Mouse (Mus musculus) embryonic facial prominence, embryonic 11.5 days (tissue): ENCODE measurements around the gene Proser3. TPM values are rescaled to one million over a fixed set of nuclear protein-coding genes. Genes with fewer than 3 reads are reported as not detected.

Source experiments
- ATAC-seq: fragments of 200-750 bp; cut with Nextera tagmentation; replicated peaks from 2 replicates; pipeline ENCODE4 v1.8.0; 2017; ENCODE audit warnings: low read depth; ENCODE audit not compliant: insufficient number of reproducible peaks, low FRiP score, low TSS enrichment
- DNase-seq: peaks from one replicate; pipeline ENCODE4 v3.0.0-alpha.2; 2015; ENCODE audit warnings: low spot score
- H3K27ac ChIP-seq: fragments of 300-500 bp; sonication (generic); replicated peaks from 2 replicates; pipeline ENCODE4 v1.5.1; 2014; ENCODE audit warnings: mild to moderate bottlenecking, low read depth, low read length, control low read depth
- H3K27me3 ChIP-seq: fragments of 300-500 bp; sonication (generic); 2 replicates; pipeline ENCODE4 v1.6.1; 2014; ENCODE audit warnings: mild to moderate bottlenecking, low read length, moderate library complexity, mixed read lengths; ENCODE audit not compliant: control insufficient read depth, insufficient read depth
- H3K36me3 ChIP-seq: fragments of 300-500 bp; sonication (generic); replicated peaks from 2 replicates; pipeline ENCODE4 v1.6.1; 2014; ENCODE audit warnings: low read depth, mild to moderate bottlenecking, low read length, moderate library complexity, mixed read lengths; ENCODE audit not compliant: control insufficient read depth, insufficient read depth
- H3K4me1 ChIP-seq: fragments of 300-500 bp; sonication (generic); 2 replicates; pipeline ENCODE4 v1.6.1; 2014; ENCODE audit warnings: low read length, mixed read lengths; ENCODE audit not compliant: control insufficient read depth, insufficient read depth
- H3K4me2 ChIP-seq: fragments of 300-500 bp; sonication (generic); 2 replicates; pipeline ENCODE4 v1.6.1; 2014; ENCODE audit warnings: low read depth, mild to moderate bottlenecking, control low read depth, low read length, moderate library complexity
- H3K4me3 ChIP-seq: fragments of 300-500 bp; sonication (generic); 2 replicates; pipeline ENCODE4 v1.5.1; 2014; ENCODE audit warnings: low read depth, low read length, control low read depth
- H3K9ac ChIP-seq: fragments of 300-500 bp; sonication (generic); replicated peaks from 2 replicates; pipeline ENCODE4 v1.6.1; 2014; ENCODE audit warnings: mild to moderate bottlenecking, control low read depth, low read length
- H3K9me3 ChIP-seq: fragments of 300-500 bp; sonication (generic); replicated peaks from 2 replicates; pipeline ENCODE4 v1.6.1; 2016; ENCODE audit warnings: mild to moderate bottlenecking, low read length, inconsistent platforms, mixed read lengths; ENCODE audit not compliant: control insufficient read depth
- WGBS: fragments of 180-500 bp; shearing (Covaris S2); extraction: QIAGEN DNeasy Blood & Tissue Kit; methylation state at CpG from one replicate; pipeline ENCODE4 v1.1.7; 2014; 5-methylcytosine and 5-hydroxymethylcytosine counted together
- polyA plus RNA-seq: library from polyadenylated mRNA; unstranded; fragments of >200 nt; fragmentation: Nextera tagmentation; extraction: Ambion mirVana; gene quantifications from 2 replicates; pipeline ENCODE4 v1.2.1, GENCODE M21; 2014

Gene Proser3
- polyA plus RNA-seq, 1 experiment from 2014 or later: 13.0 TPM

DNA sequence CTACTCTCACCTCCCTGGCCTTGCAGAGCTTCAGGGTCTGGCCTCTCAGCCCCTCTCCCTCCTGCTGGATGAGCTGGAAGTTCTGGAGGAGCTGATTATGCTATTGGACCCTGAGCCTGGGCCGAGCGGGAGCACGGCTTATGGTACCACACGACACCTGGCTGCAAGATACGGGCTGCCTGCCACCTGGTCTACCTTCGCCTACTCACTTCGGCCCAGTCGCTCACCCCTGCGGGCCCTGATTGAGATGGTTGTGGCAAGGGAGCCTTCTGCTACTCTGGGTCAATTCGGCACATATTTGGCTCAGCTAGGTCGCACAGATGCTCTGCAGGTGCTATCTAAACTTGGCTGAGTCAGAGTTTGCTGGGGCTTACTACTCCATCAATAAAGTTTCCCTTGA is 15.5 kb upstream of the Proser3 start:
- H3K36me3 ChIP-seq: peaks cover 13% of the 10 kb centered on the region

DNA sequence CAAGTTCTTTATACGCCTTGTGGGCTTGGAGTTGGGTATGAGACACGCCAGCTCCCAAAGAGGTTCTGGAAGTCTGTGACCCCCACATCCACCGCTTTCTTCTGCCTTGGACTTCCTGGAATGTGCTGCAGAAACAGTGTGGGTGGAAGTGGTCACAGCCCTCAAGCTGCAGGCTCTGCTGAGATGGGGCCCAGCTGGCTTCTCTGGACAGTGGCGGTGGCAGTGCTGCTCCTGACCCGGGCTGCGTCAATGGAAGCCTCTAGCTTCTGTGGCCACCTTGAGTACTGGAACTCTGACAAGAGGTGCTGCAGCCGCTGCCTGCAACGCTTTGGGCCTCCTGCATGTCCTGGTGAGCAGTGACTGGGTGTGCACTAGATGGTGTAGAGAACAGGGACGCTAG is 13.9 kb upstream of the Proser3 start:
- peaks cover 8% of the 10 kb centered on the region for H3K36me3 ChIP-seq
- H3K27ac ChIP-seq: no peak overlapping the region
- no peak overlapping the region for H3K9ac ChIP-seq
- no peaks in the 10 kb centered on the region for H3K4me1 ChIP-seq
- no peak for DNase-seq
- 84% methylated on average over 9 of the region's 9 CpGs for WGBS
- no peak overlapping the region for H3K4me3 ChIP-seq
- no peaks in the 10 kb centered on the region for H3K27me3 ChIP-seq
- no peak for ATAC-seq
- H3K4me2 ChIP-seq: no peak overlapping the region
- H3K9me3 ChIP-seq: no peaks in the 10 kb centered on the region

More for the DNA sequence above, 15.5 kb upstream of the Proser3 start:
- H3K4me1 ChIP-seq: no peaks in the 10 kb centered on the region
- H3K4me3 ChIP-seq: no peak overlapping the region
- no peak overlapping the region for H3K27ac ChIP-seq
- DNase-seq (no peak), ATAC-seq (no peak)
- no peak overlapping the region for H3K9ac ChIP-seq
- no peak overlapping the region for H3K4me2 ChIP-seq
- 94% methylated on average over 11 of the region's 11 CpGs for WGBS
- H3K9me3 ChIP-seq: no peaks in the 10 kb centered on the region
- H3K27me3 ChIP-seq: no peaks in the 10 kb centered on the region

DNA sequence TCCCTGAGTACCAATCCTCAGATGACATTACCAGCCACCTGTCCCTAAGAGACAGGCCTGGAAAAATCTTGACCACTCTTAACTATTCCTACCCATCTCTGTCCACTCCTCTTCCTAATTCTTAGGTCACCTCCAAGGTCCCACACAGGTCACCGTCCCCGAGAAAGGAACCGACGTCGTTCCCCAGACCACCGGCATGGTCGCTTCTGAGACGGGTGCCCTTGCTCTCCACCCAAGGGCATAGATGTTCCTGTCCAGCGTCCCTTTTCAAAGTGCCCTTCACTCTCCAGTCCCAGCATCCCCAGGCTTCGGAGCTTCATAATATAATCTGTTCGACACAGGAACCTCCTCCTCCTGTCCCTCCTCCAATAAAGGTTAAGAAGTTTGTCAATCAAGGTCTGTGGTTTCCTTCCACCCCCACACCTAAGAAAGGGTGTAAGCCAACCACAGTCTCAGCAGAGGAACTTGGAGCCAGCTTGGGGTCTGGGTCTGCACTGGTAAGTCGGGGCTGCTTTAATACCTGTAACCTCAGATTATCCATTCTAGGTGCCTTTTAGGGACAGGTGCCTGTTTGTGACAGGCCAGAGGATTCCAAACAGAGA is 13.0 kb upstream of the Proser3 start, which contains the start of gene Igflr1:
Gene Igflr1, plus strand, starts transcription at position 458 of the 602 bp plus-strand sequence.
- Histone ChIP-seq H3K4me3 (no peak within 1 kb of the TSS), H3K36me3 (peaks cover 5% of the 10 kb centered on the region), H3K9ac (no peak within 1 kb of the TSS), H3K4me1 (no peaks in the 10 kb centered on the region), H3K27ac (no peak within 1 kb of the TSS), H3K9me3 (no peaks in the 10 kb centered on the region), H3K4me2 (no peak within 1 kb of the TSS), H3K27me3 (no peaks in the 10 kb centered on the region)
- WGBS: 94% methylated on average over 12 of the region's 12 CpGs
- ATAC-seq: no peak
- no peak for DNase-seq

DNA sequence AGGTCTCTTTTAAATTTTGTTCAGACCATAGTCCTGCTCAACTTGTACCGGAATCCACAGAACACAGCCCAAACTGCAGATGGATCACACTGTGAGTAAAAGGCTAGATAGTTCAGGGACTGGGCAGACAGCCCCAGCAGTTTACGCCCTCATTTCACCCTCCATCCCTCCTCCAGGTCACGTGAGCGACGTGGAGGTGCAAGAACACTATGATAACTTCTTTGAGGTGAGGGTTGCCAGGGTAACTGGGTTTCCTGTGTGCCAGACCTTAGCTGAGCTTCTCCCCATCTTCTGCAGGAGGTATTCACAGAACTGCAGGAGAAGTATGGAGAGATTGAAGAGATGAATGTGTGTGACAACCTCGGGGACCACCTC is 11.8 kb upstream of the Proser3 start:
- Histone ChIP-seq H3K4me2 (peak overlapping the region; percentile 71), H3K27ac (peak overlapping the region; percentile 80; the same call in 1 of the 2 replicates), H3K4me1 (no peaks in the 10 kb centered on the region), H3K9ac (peak overlapping the region; percentile 71), H3K36me3 (peaks cover 1% of the 10 kb centered on the region), H3K9me3 (no peaks in the 10 kb centered on the region), H3K4me3 (peak overlapping the region; percentile 60), H3K27me3 (no peaks in the 10 kb centered on the region)
- DNase-seq: no peak
- ATAC-seq: no peak; the same call in 1 of the 2 replicates
- WGBS: 22% methylated on average over 6 of the region's 6 CpGs

DNA sequence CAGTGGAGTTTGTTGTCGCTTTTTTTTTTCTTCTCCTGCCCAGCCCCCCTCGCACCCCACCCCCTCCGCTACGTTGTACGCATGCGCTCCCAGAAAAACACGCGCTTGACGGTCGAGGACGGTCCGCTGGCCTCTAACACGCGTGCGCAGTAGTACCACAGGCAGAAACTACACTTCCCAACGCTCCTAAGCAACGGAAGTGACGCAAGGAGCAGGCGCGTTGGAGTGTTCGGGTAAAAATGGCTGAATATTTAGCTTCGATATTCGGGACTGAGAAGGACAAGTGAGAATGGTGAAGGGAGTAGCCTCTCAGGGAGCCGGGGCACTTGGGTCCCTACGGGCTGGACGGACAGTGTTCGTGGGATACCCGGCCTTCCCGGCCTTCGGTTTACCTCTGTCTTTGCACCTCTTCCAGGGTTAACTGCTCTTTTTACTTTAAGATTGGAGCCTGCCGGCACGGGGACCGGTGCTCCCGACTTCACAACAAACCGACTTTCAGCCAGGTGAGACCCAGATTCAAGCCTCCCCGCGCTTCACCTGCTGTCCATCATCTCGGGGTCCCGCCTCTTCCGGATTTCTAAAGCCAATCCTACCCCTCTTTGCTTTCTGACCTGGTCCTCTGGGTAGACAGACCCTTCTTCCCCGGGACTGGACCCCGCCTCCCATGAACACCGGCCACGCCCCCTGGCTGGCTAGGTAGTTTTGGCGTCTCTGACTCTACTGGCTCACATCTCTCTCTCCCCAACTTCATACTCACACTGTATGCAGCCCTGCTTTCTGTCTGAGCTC is 11.2 kb upstream of the Proser3 start, which contains the start of the genes U2af1l4, Gm49396 and Psenen:
Gene U2af1l4, plus strand, starts transcription at position 185 of the 789 bp plus-strand sequence.
Gene Gm49396, plus strand, starts transcription at position 228 of the 789 bp plus-strand sequence.
Gene Psenen, minus strand, starts transcription at position 511 of the 789 bp plus-strand sequence.
- Histone ChIP-seq H3K36me3 (no peaks in the 10 kb centered on the region), H3K4me1 (no peaks in the 10 kb centered on the region), H3K9ac (peak within 1 kb of the TSS; percentile 71), H3K4me3 (peak within 1 kb of the TSS; percentile 60), H3K27me3 (no peaks in the 10 kb centered on the region), H3K4me2 (peak within 1 kb of the TSS; percentile 71), H3K9me3 (no peaks in the 10 kb centered on the region), H3K27ac (peak within 1 kb of the TSS; percentile 80)
- WGBS: under 1% methylated on average over 45 of the region's 45 CpGs
- peak; percentile 76 for ATAC-seq
- peak; percentile 99 for DNase-seq

DNA sequence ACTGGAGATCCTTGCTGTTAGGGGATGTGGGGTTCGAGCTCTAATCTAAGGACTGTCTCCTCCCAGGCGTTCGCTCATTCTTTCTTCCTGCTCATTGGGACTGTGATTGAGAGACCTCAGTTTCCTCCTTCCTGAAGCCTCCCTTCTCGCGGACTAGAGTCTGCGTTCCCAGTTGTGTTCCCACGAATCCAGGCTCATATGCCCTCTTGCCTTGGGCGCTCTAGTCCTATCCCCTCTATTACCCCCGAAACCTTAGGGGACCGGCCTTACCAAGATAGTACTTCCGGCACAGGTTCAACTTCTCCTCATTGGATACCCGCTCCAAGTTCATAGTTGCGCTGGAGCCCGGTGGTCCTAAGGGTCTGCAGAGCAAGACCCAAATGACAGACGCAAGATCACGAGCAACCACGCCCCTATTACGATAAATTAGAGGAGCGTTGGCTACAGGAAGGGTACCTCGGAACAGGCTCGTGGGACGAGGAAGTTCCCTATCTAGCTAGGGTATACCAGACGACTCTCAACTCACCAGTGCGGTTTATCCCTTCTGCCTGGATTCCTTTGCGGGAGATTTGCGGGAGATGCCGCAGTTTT is 10.5 kb upstream of the Proser3 start:
- H3K36me3 ChIP-seq: no peaks in the 10 kb centered on the region
- H3K4me3 ChIP-seq: peak overlapping the region; percentile 60
- H3K4me1 ChIP-seq: no peaks in the 10 kb centered on the region
- ATAC-seq (no peak), DNase-seq (no peak)
- peak overlapping the region; percentile 53 for H3K4me2 ChIP-seq
- peak overlapping the region; percentile 71 for H3K9ac ChIP-seq
- no peaks in the 10 kb centered on the region for H3K9me3 ChIP-seq
- WGBS: 2% methylated on average over 27 of the region's 27 CpGs
- H3K27ac ChIP-seq: no peak overlapping the region
- no peaks in the 10 kb centered on the region for H3K27me3 ChIP-seq

DNA sequence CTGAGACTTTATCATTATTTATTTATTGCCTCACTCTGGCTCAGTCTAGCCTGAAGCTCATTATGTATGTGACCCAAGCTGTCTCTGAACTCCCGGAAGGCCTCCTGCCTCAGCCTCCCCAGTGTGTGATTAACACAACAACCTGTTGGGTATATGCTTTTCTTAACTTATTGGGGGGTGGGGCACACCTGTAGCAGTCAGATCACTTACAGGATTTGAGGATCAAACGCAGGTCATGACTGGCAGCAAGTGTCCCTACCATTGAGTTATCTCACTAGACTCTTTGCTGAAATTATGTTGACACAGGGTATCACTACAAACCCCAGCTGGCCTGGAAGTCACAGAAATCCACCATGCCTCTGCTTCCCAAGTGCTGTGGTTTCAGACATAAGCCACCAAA is 8.2 kb upstream of the Proser3 start:
- Histone ChIP-seq H3K27me3 (no peaks in the 10 kb centered on the region), H3K4me1 (no peaks in the 10 kb centered on the region), H3K36me3 (peaks cover 10% of the 10 kb centered on the region), H3K4me2 (no peak overlapping the region), H3K4me3 (no peak overlapping the region), H3K27ac (no peak overlapping the region), H3K9me3 (no peaks in the 10 kb centered on the region), H3K9ac (no peak overlapping the region)
- ATAC-seq (no peak), DNase-seq (no peak)
- WGBS: 75% methylated on average over 2 of the region's 2 CpGs
